Mouse (Mus musculus): ENCODE data around the gene Psmb5.

The Psmb5 gene

DNA sequence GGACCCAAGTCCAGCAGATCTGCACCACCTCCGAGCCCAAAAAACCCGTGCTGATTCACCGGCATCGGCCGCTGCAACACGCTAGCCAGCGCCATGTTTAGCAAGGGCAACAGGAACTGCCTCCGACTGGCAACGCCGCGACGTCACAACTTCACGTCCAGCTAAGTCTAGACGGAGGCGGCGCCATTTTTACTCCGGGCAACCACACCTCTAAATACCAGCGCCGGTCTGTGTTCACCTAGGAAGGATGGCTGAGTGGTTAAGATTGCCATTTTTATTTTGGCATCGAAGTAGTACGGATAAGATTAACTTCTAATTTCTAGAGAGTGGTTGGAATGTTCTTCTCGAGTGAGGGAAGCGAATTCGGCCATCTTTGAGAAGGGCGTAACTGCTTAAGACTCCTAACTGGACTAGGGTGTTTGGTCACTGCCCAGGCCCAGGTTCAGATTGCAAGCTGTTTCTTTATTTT, at the start of gene Psmb5:
TSS of gene Psmb5 (minus strand) at position 126 of the 469 bp plus-strand sequence.
- DNase-seq: peak; percentile 94

DNA sequence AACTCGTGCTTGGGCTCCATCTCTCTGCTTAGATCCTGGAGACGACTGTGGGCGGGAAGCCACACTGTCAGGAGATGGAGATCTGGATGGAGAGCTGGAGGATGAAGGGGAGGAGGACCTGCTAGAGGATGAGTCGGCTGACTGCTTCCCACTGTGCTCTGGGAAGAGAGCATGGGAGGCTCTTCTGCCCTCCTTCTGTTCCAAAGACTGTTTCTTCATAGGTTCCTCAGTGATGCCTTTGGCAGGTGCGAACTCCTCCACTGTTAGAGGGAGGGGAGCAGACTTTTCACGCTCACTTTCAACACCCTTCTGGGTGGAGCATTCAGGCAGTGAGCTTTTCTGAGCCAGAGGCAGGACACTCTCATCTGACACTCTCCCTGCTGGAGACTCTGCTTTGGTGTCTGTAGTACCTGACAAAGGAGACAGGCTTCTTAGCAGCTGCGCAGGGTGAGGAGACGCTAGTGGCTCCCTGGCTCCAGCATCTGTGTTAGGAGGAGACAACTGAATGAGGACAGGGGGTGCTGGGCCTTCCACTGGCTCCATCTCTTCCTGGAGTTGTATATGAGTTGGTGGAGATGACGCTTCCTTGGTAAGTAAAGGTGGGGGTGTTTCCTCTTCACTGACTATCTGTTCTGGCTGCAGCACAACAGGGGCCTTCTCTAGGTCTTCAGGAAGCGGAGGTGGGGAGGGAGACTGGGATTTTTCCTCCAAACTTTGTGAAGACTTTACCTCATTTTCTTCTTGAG, 46.8 kb upstream of the Psmb5 start:
- no peak for DNase-seq

DNA sequence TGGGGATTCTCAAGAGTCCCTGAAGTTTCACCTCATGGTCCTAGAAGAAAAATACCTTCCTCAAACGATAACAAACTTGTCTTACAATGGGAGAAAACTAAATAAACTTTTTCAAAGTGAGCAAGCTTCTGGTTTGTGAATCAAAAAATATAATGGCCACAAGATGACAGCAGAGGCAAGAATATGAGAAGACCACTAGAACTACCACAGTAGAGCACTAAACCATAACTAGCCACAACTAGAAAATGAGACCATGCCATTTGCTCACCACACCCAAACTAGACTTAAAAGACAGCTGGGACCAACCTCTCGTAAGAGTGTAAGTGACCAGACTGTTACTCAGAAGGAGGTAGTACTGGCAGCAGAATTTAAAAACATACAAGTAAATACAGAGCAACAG, 42.2 kb upstream of the Psmb5 start:
- DNase-seq: no peak

DNA sequence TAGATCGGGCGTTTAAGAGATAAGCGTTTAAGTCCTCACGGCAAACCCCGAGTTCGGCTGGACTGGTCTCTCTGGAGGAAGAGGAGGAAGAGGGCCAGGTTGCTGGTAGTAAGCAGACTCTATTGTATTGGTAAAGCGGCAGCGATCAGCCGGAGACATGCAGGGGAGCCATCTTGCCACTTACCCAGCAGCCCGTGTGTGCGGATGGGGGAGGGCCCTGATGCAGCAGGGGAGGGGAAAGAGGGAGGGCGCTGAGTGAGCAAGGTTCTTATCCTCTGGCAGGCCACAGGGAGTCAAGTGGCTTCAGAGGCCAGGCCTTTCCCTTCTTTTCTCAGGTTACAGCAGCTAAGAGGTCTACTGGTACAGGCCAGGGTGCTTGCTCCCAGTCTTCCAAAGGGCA, 35.7 kb upstream of the Psmb5 start:
- DNase-seq: peak; percentile 92

DNA sequence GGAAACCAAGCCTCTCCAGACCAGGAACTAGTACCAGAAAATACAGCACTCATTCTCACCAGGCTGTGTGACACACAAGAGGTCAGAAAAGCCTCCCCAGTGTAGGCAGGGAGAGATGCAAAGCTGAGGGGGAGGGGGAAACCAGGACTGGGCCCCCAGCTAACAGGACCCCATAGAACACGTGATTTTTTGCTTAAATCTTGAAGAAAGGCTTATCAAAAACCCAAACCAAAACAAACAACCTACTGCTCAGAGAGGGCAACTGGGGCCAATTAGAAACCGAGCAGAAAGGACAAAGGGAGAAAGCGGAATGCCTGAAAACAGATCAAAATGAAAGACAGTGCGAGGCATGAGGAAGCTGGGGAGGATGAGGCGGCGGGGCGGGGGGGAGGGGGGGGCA, 35.0 kb upstream of the Psmb5 start:
- DNase-seq: no peak

DNA sequence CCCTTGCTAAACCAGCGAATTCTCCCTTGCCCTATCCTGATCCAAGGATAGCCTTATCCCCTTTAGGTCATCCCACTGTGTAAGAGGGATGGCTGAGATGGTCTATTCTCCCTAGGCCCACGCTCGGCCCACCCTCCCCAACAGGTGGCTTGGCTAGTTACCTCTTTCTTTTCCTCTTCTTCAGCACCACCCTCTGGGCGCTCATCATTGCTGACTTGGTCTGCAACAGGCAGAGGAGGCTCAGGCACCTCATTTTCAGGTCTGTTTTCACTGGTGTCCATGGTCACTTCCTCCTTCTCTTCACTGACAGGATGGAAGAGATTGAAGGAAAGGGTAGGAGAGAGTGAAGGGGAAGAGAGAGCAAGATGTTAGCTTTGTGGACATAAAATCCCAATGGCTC, 33.7 kb upstream of the Psmb5 start:
- no peak for DNase-seq

DNA sequence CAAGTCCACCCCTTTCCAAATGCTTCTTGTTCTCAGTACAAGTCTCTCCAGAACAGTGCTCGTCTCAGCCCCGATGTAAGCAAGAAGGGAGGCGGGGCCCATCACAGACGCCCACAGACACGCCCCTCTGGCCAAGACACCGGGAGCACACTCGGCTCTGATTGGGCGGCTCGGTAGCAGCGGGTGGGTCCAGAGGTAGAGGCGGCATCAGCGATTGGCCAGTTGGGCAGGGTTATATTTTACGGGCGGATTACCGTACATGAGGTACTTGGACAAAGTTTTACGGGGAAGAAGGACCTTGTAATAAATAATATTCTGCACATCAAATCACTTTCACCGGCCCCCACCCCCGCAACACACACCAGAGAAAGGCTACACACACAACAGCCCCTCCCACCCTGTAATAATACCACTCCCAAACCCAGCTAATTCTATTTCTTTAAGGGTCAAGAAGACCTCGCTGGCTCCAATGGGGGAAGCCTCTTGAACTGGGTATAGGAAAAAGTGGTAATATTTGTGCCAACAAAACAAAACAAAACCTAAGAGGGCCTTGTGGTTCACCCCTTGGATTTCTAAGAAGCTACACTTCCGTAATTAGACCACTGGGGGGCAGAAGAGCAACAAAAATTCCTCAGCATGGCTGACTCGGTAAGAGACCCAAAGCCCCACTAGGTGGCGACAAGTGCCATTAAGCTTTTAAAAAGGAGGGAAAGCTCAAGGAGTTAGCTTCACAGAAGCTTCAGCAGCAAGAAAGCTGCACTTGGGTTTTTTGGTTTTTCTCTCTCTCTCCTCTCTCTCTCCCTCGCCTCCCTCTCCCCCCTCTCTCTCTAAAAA, 33.0 kb upstream of the Psmb5 start:
- peak; percentile 93 for DNase-seq

DNA sequence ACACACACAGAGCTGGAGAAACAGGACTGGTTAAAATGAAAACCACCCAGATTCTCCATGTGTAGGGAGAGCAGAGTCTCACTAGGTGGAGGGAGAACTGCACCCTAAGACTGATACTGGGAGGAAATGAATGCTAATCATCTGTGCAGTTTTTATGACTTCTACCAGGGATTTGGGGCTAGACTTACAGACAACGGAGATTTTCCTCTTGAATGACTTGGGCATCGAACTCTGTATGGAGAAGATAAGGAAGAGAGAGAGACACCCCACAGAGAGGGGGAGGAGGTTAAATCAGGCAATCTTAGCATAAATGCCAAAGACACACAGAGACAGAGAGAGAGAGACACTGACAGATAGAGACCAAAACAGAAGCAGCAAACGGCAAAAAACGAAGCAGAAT, 30.1 kb upstream of the Psmb5 start:
- DNase-seq: no peak

DNA sequence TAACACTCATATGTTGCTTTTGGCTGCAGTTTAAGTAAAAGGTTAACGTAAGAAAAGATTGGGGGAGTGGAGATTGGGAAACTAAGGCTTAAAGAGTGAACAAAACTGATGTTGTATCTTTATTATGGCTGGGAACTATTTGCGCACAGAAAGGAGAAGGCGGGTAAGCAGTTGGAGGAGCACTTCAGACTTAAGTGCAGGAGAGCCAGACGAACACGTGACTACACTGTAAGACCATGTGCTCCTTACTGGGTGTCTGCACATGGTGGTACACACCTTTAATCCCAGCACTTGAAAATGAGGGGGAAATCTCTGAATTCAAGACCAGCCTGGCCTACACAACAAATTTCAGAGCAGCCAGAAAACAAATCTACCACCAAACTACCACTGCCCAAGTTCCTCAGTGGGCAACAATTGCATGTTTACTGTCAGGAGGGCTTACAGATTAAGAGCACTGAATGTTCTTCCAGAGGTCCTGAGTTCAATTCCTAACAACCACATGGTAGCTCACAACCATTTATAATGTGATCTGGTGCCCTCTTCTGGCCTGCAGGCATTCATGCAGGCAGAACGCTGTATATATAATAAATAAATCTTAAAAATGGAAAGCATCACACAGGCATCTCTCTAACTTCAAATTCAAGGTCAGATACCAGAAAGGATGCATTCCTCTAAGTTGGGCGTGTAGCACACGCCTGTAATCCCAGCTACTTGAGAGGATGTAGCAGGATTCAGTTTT, 29.2 kb upstream of the Psmb5 start:
- DNase-seq: no peak

DNA sequence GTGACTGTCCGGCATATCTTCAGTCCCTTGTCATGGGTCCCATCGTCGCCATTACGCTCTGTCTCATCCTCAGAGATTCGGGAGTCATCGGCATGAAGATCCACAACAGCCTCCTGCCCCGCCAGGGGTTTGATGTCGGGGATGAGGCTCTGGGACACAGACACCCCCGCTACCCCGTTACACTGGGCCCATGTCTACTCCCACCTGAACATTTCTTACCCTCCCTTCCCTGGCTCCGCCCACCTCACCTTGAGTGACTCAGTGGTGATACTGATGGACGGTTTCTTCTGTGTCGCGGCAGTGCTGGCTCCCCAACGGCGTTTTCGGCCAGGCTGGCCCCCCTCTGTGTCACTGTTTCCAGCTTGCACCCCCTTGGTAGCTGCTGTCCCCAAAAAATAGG, 28.6 kb upstream of the Psmb5 start:
- no peak for DNase-seq

DNA sequence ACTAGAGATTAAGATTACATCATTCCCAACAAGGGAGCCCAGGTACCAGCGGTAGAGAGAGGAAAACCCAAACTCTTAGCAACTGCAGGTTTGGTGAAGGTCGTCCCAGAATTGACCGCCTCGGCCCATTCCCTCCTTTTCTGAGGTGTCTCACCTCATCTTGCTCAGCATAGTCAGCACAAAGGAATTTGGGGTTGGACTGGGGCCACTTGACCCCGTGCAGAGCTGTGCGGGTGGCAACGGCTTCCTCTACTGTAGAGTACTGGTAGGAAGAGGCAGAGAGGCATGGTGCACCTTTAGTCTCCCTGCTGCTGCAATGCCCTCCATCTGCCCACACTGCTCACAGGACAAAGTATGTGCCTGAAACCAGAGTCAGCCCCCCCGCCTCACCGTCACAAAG, 26.5 kb upstream of the Psmb5 start:
- DNase-seq: no peak

DNA sequence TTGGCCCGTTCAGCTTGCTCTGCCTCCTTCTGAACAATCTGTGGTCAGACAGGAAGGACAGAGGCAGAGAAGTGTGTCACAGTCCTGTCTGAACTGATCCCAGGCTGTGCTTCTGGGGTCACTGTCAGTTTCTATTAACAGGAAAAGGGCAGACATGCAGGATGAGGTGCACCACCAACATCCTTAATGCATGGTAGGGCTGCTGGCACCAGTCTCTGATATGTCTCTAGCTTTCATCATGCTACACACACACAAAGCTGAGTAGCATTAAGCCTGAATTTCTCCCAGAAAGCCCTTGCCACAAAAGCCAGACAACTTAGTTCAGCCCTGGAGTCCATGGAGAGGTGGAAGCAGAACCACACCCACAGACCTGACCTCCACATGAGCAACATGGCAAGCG, 25.2 kb upstream of the Psmb5 start:
- DNase-seq: no peak

DNA sequence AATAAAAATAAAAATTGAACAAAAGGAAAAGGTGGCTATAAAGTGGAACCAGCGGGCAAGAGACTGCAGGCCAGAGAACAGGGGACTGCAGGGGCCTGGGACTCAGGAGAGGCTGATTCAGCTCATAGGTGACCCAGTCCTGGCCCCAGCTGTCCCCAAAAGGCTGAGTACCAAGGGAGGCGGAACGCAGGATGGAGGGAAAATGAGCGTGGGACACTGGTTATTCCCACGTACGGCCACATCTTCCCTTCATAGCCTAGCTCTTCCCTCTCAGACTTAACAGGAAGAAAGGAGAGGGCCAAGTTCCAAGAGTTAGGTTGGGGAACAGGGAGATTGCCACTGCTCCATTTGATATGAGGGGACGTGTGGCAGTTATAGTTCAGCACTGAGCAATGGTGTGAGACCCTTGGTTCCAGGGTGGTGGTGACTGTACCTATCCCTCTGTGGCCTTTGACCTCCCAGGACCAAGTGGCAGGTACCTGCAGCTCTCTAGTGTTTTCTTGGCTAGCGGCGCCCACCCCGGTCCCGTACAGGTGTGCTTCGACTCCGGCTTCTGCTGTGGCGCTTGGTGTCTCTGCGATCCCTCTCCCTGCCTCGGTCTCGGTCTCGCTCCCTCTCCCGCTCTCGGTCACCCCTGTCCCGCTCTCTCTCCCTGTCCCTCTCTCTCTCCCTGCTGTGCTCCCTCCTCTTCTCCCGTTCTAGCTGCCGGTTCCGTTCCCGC, 24.6 kb upstream of the Psmb5 start:
- DNase-seq: no peak

DNA sequence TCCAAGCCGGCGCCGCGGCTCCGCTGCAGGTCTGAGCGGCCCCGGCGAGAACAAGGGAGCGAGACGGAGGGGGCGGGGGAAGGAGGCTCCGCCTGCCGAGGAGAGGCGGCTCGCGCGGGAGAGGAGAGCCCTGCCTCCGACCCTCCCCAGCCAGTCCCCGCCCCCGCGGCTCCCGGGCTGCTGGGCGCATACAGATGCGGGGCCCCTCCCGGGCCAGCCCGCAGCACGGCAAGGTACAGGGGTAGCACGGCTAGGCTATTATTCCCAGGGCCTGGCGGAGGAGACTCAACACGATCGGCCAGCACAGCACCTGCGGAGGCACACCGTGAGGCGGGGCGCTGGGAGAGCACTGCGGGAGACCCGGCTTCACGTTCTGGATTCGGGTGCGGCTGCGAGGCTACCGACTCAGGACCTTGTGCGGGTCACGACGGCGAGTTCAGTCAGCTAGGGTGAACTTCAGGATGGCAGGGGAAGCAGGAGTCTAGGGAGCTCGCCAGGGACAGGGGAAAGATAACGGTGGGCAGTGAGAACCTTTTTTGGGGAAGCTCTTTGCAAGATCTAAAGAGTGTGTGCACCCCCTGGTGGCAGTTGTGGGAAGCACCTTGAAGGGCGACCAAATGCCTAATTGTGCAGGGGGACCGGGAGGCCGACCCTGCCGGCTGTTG, 23.6 kb upstream of the Psmb5 start, which contains the start of gene Cdh24:
TSS of gene Cdh24 (minus strand) at position 60 of the 665 bp plus-strand sequence.
- DNase-seq: peak; percentile 95

DNA sequence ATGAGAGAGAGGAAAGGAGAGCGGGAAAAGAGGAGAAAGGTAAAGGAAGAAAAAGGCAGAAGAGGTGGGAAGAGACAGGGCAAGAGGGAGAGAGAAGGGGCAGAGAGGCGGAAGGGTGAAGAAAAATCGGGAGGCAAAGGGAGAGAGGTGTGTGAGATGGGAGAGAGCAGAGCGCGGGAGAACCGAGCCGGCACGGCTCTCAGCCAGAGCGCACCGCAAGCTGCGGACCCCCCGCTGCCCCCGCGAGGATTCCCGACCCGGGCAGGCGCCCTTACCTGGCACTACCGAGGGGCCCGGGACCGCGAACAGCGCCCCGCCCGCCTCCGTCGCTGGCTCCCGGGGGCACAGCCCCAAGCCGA, 23.1 kb upstream of the Psmb5 start, which contains the start of gene Gm17606:
TSS of gene Gm17606 (plus strand) at position 7 of the 359 bp plus-strand sequence.
- no peak for DNase-seq

DNA sequence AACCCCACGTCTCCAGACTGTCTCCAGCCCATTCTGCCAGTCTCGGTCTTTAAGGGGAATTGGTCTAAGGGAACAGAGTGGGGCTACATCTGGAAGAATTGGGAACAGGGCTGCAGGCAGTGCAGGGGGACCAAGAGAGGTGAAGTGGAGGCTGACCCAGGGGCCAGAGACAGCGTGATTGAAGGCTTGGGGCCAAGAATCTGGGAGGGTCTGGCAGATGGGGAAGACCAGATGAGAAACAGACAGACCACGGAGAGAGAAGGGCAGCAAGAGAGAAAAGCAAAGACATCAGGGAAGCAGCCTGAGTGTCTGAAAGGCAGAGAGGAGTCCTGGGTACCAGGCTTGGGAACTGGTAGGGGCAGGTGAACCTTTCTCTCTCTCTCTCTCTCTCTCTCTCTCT, 22.3 kb upstream of the Psmb5 start:
- no peak for DNase-seq

DNA sequence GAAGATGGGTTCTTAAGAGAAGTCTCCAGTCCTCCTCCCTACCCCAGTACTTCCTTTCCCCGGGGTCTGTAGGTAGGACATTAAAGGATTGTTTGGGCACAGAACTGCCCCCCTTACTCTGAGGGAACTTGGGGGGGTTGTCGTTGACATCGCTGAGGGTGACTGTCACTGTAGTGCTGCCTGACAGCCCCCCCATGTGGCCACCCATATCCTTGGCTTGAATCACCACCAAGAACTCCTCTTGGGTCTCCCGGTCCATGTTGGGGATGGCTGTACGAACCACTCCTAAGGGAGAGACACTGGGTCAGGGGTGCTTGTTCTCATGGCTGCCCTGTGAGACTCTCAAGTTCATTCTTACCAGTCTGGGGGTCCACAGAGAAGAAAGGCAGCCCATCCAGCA, 20.4 kb upstream of the Psmb5 start:
- DNase-seq: peak; percentile 46

DNA sequence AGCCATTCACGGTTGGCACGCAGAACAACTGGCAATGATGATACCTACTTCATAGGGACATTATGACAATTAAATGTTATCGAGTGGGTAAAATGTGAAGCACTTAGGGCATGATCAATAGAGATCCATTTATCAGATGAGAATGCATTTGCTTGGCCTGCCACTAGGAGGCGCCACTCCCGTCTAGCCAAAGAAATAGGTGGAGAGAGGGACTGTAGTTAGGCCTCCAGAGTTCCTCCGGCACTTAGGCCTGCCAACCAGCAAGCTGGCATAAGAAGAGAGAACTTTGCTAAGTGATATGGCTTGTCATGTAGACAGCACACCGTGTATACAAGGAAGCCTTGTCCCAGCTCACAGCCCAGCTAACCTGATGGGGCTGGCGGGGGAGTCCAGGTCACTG, 19.1 kb upstream of the Psmb5 start:
- DNase-seq: peak; percentile 61

DNA sequence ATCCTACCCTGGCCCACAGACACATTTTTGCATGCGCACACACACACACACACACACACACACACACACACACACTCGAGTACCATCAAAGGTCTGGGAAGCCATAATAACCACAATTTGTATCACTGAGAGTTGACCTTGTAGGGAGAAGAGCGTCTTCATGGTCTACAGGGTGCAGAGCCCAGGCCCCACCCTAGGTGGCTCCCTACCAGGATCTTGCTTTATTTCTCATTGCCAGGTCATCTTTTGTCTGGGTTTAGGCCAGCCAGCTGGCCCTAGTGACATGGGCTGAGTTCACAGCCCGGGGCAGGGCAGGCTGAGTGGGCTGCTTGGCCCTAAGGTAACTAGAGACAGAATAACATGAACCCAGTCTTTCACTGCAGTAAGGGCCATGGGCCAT, 16.4 kb upstream of the Psmb5 start:
- no peak for DNase-seq

DNA sequence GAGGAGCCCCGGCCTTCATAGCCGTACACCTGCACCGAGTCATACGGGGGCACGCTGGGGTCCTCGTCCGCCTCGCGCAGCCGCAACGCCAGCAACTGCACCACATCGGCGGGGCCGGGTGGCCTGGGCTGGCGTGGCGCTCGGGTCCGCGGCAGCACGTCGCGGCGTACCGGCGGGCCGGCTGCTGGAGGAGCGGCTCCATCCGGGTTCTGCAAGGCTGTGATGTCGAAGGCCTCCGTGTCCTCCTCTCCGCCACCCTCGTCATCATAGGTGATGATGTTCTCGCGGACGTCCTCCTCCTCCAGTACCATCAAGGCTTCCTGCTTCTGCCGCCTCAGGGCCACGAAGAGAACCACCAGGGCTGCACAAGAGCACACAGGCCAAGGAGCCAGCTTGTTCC, 14.4 kb upstream of the Psmb5 start:
- no peak for DNase-seq

DNA sequence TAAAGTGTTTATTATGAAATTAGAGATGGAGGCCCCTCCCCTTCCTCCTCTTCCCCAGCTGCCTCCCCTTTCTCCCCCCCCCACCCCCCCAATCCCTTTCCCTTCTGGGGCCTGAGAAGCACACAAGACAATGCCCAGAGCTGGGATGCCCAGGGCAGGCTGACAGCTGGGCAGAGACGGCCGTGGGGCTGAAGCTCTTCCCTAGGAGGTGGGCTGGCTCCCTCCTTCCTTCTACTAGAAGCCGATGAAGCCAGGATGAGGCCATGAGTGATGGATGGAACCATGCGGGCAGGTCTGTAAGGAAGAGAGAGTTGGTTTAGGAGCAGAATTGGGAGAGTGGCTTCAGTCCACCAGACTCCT, 13.4 kb upstream of the Psmb5 start:
- no peak for DNase-seq

DNA sequence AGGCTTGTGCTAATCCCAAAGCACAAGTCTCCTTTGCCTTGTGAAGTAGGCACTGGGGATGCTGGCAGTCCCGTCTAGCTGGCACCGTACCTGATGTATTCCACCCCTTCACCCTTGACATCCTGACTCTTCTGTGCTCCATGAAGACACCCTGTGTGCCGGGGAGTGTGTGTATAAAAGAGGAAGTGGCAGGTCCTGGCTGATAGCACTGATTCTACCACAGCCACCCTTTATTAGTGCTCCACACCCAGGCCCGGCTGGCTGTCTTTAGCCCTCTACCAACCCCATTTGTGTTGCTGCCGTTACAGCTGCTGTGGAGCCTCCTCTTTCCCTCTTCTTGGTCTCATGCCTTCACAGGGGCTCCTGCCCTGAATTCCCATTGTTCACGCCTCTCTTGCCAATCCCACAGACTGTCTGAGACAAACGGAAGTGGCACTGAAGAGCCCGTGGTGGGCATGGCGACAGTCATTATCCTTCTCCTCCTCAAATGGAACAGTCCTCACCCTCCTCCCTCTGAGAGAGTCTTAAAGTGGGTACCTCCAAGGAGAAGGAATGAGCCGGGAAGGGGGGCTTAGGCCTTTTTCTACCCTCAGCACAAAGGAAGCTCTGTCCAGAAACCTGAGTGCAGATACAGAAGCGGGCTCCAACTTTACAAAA, 12.9 kb upstream of the Psmb5 start:
- DNase-seq: no peak

All from kidney, postnatal 10 days (tissue).